Mouse (Mus musculus): ENCODE measurements around the gene Rgl3. TPM values are rescaled to one million over a fixed set of nuclear protein-coding genes. Genes with fewer than 3 reads are reported as not detected.

Gene Rgl3
- total RNA-seq (2021) = under 1 TPM; 0.18 to 0.21 TPM
- long read RNA-seq, experiment 1, partial matches to known transcripts = 1 of 1 reads
- long read RNA-seq, experiment 1, other reads (novel, unspliced or antisense) = 0 of 1 reads
- long read RNA-seq, experiment 2, partial matches to known transcripts = 0 of 1 reads
- long read RNA-seq, experiment 2, other reads (novel, unspliced or antisense) = 0 of 1 reads

- intact Hi-C loops (cut with DNase I; ENCODE audit: low total_unique reads) = no loop called here
- DNase-seq = peak; percentile 57
Observed at GRCm38 (mm10) chr9:21989230-21990110, at the start of gene Rgl3. Rgl3 (minus strand) TSS chr9:21989446.

GRCm38 (mm10) chr9:22037826-22038225 lies 48.6 kb upstream of the Rgl3 start:
- intact Hi-C loops (cut with DNase I; ENCODE audit: low total_unique reads) = no loop called here
- no peak for DNase-seq

GRCm38 (mm10) chr9:22035300-22036044 lies 46.2 kb upstream of the Rgl3 start:
- intact Hi-C loops (cut with DNase I; ENCODE audit: low total_unique reads) = no loop called here
- no peak for DNase-seq

GRCm38 (mm10) chr9:22030386-22030785 lies 41.1 kb upstream of the Rgl3 start:
- intact Hi-C loops (cut with DNase I; ENCODE audit: low total_unique reads) = no loop called here
- no peak for DNase-seq

GRCm38 (mm10) chr9:22028467-22028866 lies 39.2 kb upstream of the Rgl3 start:
- intact Hi-C loops (cut with DNase I; ENCODE audit: low total_unique reads) = no loop called here
- no peak for DNase-seq

GRCm38 (mm10) chr9:22024592-22024991 lies 35.3 kb upstream of the Rgl3 start:
- DNase-seq = no peak
- intact Hi-C loops (cut with DNase I; ENCODE audit: low total_unique reads) = no loop called here

- DNase-seq = no peak
- intact Hi-C loops (cut with DNase I; ENCODE audit: low total_unique reads) = loop anchor here (5.0 kb wide), 1 partner anchor 35 kb away; the partner anchor contains the start of gene Elavl3
Observed at GRCm38 (mm10) chr9:22017208-22017825, 28.1 kb upstream of the Rgl3 start.

GRCm38 (mm10) chr9:22016245-22016644 lies 27.0 kb upstream of the Rgl3 start:
- intact Hi-C loops (cut with DNase I; ENCODE audit: low total_unique reads) = loop anchor here (5.0 kb wide), 1 partner anchor 36 kb away; the partner anchor contains the start of gene Elavl3

GRCm38 (mm10) chr9:22012731-22013130 lies 23.5 kb upstream of the Rgl3 start:
- intact Hi-C loops (cut with DNase I; ENCODE audit: low total_unique reads) = no loop called here
- DNase-seq = no peak

More at GRCm38 (mm10) chr9:22016245-22016644, 27.0 kb upstream of the Rgl3 start:
- no peak for DNase-seq

GRCm38 (mm10) chr9:22011055-22011454 lies 21.8 kb upstream of the Rgl3 start:
- intact Hi-C loops (cut with DNase I; ENCODE audit: low total_unique reads) = no loop called here
- DNase-seq = no peak

- no peak for DNase-seq
Observed at GRCm38 (mm10) chr9:22004546-22004945, 15.3 kb upstream of the Rgl3 start.

GRCm38 (mm10) chr9:22003163-22003554 lies 13.9 kb upstream of the Rgl3 start:
- DNase-seq = peak; percentile 27
- intact Hi-C loops (cut with DNase I; ENCODE audit: low total_unique reads) = no loop called here

More at GRCm38 (mm10) chr9:22004546-22004945, 15.3 kb upstream of the Rgl3 start:
- intact Hi-C loops (cut with DNase I; ENCODE audit: low total_unique reads) = no loop called here

GRCm38 (mm10) chr9:22002194-22003162 lies 13.2 kb upstream of the Rgl3 start, which contains the start of the genes Ccdc151 and Prkcsh:
Ccdc151 (minus strand) TSS chr9:22002634.
Prkcsh (plus strand) TSS chr9:22002806.
- intact Hi-C loops (cut with DNase I; ENCODE audit: low total_unique reads) = no loop called here
- DNase-seq = peak; percentile 100

- intact Hi-C loops (cut with DNase I; ENCODE audit: low total_unique reads) = no loop called here
- no peak for DNase-seq
Observed at GRCm38 (mm10) chr9:22001633-22002032, 12.4 kb upstream of the Rgl3 start.

GRCm38 (mm10) chr9:22000296-22000695 lies 11.1 kb upstream of the Rgl3 start:
- no peak for DNase-seq
- intact Hi-C loops (cut with DNase I; ENCODE audit: low total_unique reads) = no loop called here

- intact Hi-C loops (cut with DNase I; ENCODE audit: low total_unique reads) = no loop called here
- no peak for DNase-seq
Observed at GRCm38 (mm10) chr9:21996178-21996867, 7.1 kb upstream of the Rgl3 start.

- intact Hi-C loops (cut with DNase I; ENCODE audit: low total_unique reads) = no loop called here
- DNase-seq = no peak
Observed at GRCm38 (mm10) chr9:21992227-21992626, 3.0 kb upstream of the Rgl3 start.

Measured in gastrocnemius, postnatal 14 days (tissue).